Mouse (Mus musculus): ENCODE measurements around the gene Cd274. TPM values are rescaled to one million over a fixed set of nuclear protein-coding genes. Genes with fewer than 3 reads are reported as not detected.

Gene Cd274
- polyA plus RNA-seq, 1 experiment from 2014 or later = 0.18 TPM

DNA sequence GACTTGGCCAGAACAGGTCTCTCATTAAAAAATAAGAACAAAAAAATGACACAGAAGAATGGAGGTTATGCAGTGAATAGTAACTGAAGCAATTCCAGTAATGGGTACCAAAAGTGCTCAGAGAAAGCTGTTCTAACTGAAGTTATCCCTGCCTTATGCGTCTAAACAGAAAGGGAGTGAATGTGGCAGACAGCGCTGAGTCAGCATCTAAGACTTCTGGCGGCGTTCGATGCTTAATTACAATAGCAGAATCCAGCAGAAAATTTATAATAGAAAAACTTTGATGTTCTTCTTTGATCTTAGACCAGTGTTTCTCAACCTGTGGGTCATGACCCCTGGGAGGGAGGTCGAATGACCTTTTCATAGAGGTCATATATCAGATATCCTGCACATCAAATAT is 21.6 kb upstream of the Cd274 start:
- Histone ChIP-seq H3K4me3 (replicated peaks; ENCODE audit: low read depth, low read length) (no peak overlapping the region), H3K36me3 (ENCODE audit: insufficient read depth, low read length) (no peaks in the 10 kb centered on the region), H3K9me3 (replicated peaks; ENCODE audit: low read length) (no peaks in the 10 kb centered on the region), H3K4me2 (ENCODE audit: low read length) (no peak overlapping the region), H3K4me1 (replicated peaks; ENCODE audit: insufficient read depth, low read length) (no peaks in the 10 kb centered on the region), H3K27ac (no peak overlapping the region), H3K9ac (ENCODE audit: low read depth, low read length) (no peak overlapping the region), H3K27me3 (ENCODE audit: insufficient read depth, low read length) (no peaks in the 10 kb centered on the region)
- WGBS = 67% methylated on average over 6 of the region's 6 CpGs
- ATAC-seq (replicated peaks; ENCODE audit: low FRiP score, low read depth) (no peak), DNase-seq (ENCODE audit: low spot score) (no peak)
- TF ChIP-seq CTCF (IDR thresholded peaks at IDR 0.05; ENCODE audit: low read depth) = no peak

DNA sequence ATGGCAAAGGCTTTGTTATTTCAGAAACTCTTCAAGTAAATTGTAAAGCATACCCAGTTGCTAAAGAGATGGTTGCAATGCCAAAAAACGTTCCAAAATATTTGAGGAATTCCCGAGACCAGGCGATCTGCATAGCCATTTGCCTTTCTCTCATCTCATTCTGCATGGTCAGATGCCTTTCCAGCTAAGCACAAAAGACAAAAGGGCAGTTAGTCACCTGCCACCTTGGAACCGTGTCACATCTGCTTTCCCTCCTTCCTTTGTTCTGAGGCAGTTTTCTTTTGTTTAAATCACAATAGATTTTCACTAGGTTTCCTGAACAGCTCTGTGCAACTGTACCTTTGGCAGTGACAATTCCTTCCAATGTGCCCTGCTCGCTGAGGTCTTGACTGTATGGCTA is 16.3 kb upstream of the Cd274 start:
- no peak for DNase-seq (ENCODE audit: low spot score)

DNA sequence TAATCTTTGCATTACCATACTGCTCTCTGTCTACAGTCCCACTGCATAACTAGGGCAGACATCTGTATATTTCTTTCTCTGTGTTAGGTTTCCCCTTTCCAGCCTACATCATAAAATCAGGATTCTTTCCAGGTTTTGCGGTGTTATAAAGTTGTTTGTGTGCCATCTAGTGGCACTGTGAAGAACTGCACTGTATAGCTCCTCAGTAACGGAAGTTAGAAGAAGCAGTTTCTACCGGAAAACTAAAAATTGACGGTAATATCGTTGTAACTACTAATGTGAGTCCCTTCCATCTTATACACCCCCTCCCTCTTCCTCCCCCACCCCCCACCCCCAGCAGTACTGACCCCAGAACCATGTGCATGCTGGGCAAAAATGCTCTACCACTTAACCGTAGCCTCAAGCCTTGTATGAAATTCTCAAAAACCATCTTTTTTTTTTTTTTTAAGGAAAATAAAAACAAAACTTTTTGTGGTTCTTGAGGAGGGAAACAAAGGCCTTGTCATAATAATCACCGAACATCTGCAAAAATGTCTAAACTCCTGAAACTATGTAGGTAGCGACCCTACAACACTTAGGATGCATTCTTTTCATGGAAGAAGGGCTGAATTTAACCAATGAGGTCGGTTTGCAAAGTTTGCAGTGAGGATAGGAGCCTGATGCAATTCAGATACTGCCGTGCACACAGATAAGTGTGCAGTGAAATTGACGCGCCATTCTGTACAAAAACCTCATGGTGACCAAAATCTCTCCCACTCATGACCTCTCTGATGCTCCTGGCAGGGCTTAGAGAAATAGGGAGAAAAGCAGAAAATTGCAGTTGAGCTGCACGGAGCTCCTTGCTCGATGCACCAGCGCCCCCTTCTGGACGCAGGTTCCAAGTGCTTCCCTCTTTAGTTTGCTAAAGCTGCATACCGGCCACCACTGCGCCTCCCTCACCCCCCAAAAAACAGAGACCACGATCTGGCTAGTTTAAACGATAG is 12.1 kb upstream of the Cd274 start:
- Histone ChIP-seq H3K27me3 (ENCODE audit: insufficient read depth, low read length) (no peaks in the 10 kb centered on the region), H3K9me3 (replicated peaks; ENCODE audit: low read length) (no peaks in the 10 kb centered on the region), H3K4me3 (replicated peaks; ENCODE audit: low read depth, low read length) (peak overlapping the region; percentile 19; the same call in 1 of the 2 replicates), H3K4me2 (ENCODE audit: low read length) (peak overlapping the region; percentile 65), H3K27ac (no peak overlapping the region), H3K9ac (ENCODE audit: low read depth, low read length) (no peak overlapping the region), H3K4me1 (replicated peaks; ENCODE audit: insufficient read depth, low read length) (no peaks in the 10 kb centered on the region), H3K36me3 (ENCODE audit: insufficient read depth, low read length) (no peaks in the 10 kb centered on the region)
- TF ChIP-seq CTCF (IDR thresholded peaks at IDR 0.05; ENCODE audit: low read depth) = peak; percentile 94
- 0 out of 2 replicates have a peak, but pooled peaks have one; percentile 46 for ATAC-seq (replicated peaks; ENCODE audit: low FRiP score, low read depth)
- WGBS = 4% methylated on average over 20 of the region's 20 CpGs
- DNase-seq (ENCODE audit: low spot score) = peak; percentile 93

More for the DNA sequence above, 16.3 kb upstream of the Cd274 start:
- no peak for ATAC-seq (replicated peaks; ENCODE audit: low FRiP score, low read depth)
- WGBS = 55% methylated on average over 5 of the region's 5 CpGs
- H3K9ac ChIP-seq (ENCODE audit: low read depth, low read length) = no peak overlapping the region
- no peaks in the 10 kb centered on the region for H3K36me3 ChIP-seq (ENCODE audit: insufficient read depth, low read length)
- H3K4me2 ChIP-seq (ENCODE audit: low read length) = no peak overlapping the region
- no peaks in the 10 kb centered on the region for H3K4me1 ChIP-seq (replicated peaks; ENCODE audit: insufficient read depth, low read length)
- no peaks in the 10 kb centered on the region for H3K9me3 ChIP-seq (replicated peaks; ENCODE audit: low read length)
- TF ChIP-seq CTCF (IDR thresholded peaks at IDR 0.05; ENCODE audit: low read depth) = no peak
- no peaks in the 10 kb centered on the region for H3K27me3 ChIP-seq (ENCODE audit: insufficient read depth, low read length)
- no peak overlapping the region for H3K4me3 ChIP-seq (replicated peaks; ENCODE audit: low read depth, low read length)
- no peak overlapping the region for H3K27ac ChIP-seq

DNA sequence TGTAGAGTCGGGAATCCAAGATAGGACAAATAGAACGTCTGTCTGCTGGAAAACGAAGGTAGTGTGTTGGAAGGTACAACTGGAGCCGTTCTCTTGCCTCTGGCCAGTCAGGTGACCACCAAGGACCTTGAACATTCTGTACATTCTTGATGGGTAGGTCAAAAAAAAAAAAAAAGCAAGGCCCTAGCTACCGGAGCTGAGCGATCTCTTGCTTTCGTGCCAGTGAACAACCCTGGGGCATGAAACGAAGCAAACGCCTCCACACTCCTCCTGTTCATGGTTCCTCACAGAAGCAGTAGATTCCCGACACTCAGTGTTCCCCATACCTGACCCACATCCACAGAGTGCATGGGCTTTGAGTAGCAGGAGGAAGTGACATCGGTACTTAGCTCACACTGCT is 11.0 kb upstream of the Cd274 start:
- TF ChIP-seq CTCF (IDR thresholded peaks at IDR 0.05; ENCODE audit: low read depth) = no peak
- no peak for DNase-seq (ENCODE audit: low spot score)
- no peaks in the 10 kb centered on the region for H3K9me3 ChIP-seq (replicated peaks; ENCODE audit: low read length)
- no peaks in the 10 kb centered on the region for H3K4me1 ChIP-seq (replicated peaks; ENCODE audit: insufficient read depth, low read length)
- H3K9ac ChIP-seq (ENCODE audit: low read depth, low read length) = no peak overlapping the region
- no peaks in the 10 kb centered on the region for H3K27me3 ChIP-seq (ENCODE audit: insufficient read depth, low read length)
- WGBS = 83% methylated on average over 11 of the region's 11 CpGs
- H3K4me2 ChIP-seq (ENCODE audit: low read length) = no peak overlapping the region
- H3K36me3 ChIP-seq (ENCODE audit: insufficient read depth, low read length) = no peaks in the 10 kb centered on the region
- no peak overlapping the region for H3K4me3 ChIP-seq (replicated peaks; ENCODE audit: low read depth, low read length)
- no peak for ATAC-seq (replicated peaks; ENCODE audit: low FRiP score, low read depth)
- no peak overlapping the region for H3K27ac ChIP-seq

DNA sequence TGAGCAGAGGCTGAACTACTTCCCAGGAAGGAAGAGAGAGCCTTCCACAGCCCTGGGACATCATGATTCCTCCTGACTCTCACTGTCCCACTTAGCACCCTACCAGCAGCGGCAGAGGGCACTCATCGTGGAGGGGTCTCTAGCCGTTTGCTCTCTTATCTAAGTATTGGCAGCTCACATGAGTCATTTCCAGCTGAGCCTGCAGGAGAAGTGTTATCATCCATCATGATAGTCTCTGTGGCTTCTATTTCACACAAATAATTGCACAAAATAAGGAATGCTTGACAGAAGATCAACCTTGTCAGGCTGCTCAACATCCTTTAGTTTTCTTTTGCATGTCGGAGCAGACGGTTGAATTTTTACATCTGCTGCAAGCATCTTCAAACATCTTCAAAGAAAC is 7.0 kb upstream of the Cd274 start:
- WGBS = 90% methylated on average over 5 of the region's 5 CpGs
- Histone ChIP-seq H3K36me3 (ENCODE audit: insufficient read depth, low read length) (no peaks in the 10 kb centered on the region), H3K4me2 (ENCODE audit: low read length) (no peak overlapping the region), H3K9me3 (replicated peaks; ENCODE audit: low read length) (no peaks in the 10 kb centered on the region), H3K4me1 (replicated peaks; ENCODE audit: insufficient read depth, low read length) (no peaks in the 10 kb centered on the region), H3K9ac (ENCODE audit: low read depth, low read length) (no peak overlapping the region), H3K27ac (no peak overlapping the region), H3K27me3 (ENCODE audit: insufficient read depth, low read length) (no peaks in the 10 kb centered on the region), H3K4me3 (replicated peaks; ENCODE audit: low read depth, low read length) (no peak overlapping the region)
- ATAC-seq (replicated peaks; ENCODE audit: low FRiP score, low read depth) (no peak), DNase-seq (ENCODE audit: low spot score) (no peak)
- TF ChIP-seq CTCF (IDR thresholded peaks at IDR 0.05; ENCODE audit: low read depth) = no peak

DNA sequence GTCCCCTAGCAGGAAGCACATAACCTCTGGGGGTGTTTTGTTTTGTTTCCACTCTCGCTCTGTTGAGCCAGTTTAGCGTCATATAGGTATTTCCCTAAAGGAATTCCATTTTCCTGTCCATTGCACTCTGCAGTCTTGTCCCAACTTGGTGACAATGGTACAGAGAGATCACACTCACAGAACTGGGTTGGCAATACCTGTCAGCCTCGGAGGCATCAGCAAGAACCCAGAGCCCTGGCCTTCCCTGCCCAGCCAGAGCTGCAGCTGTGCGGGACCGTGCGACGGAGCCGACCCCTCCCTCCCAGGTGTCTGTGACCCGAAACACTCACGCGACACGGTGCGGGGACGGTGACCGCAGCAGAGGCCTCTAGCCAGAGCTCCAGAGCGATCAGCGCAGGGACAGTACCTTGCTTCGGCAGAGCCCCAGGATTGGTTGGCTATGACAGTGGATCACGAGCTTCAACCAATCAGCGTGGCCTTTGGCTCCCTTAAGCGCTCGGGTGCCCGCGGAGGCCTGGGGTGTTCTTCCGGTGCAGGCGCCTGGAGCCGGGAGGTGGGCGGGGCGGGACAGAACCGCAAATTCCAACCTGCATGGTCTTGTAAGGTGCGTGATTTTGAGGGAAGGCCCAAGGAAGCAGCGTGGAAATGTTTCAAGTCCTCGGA is 5.7 kb upstream of the Cd274 start:
- ATAC-seq (replicated peaks; ENCODE audit: low FRiP score, low read depth) (peak; percentile 98), DNase-seq (ENCODE audit: low spot score) (peak; percentile 96)
- H3K27ac ChIP-seq = no peak overlapping the region
- H3K4me1 ChIP-seq (replicated peaks; ENCODE audit: insufficient read depth, low read length) = no peaks in the 10 kb centered on the region; the same call in 1 of the 2 replicates
- no peak for TF ChIP-seq CTCF (IDR thresholded peaks at IDR 0.05; ENCODE audit: low read depth)
- H3K4me3 ChIP-seq (replicated peaks; ENCODE audit: low read depth, low read length) = peak overlapping the region; percentile 58
- H3K36me3 ChIP-seq (ENCODE audit: insufficient read depth, low read length) = no peaks in the 10 kb centered on the region
- H3K27me3 ChIP-seq (ENCODE audit: insufficient read depth, low read length) = no peaks in the 10 kb centered on the region
- H3K9me3 ChIP-seq (replicated peaks; ENCODE audit: low read length) = no peaks in the 10 kb centered on the region
- H3K4me2 ChIP-seq (ENCODE audit: low read length) = peak overlapping the region; percentile 90
- H3K9ac ChIP-seq (ENCODE audit: low read depth, low read length) = peak overlapping the region; percentile 64
- 1% methylated on average over 33 of the region's 33 CpGs for WGBS

All from kidney, postnatal 0 days (tissue).